Mouse (Mus musculus) thymus, postnatal 4 days (tissue): ENCODE results near the gene Cttnbp2.

Experiments used
- DNase-seq: peaks from one replicate; pipeline ENCODE4 v3.0.0; 2021

The Cttnbp2 gene

GRCm38 (mm10) chr6:18514480-18515352 is at the start of gene Cttnbp2:
Cttnbp2 (minus strand) TSS chr6:18514843.
- DNase-seq = peak; percentile 32

- DNase-seq = no peak
Measured at GRCm38 (mm10) chr6:18559019-18559418, 44.4 kb upstream of the Cttnbp2 start.

GRCm38 (mm10) chr6:18547516-18548465 is 33.1 kb upstream of the Cttnbp2 start:
- DNase-seq = no peak

- DNase-seq = no peak
Measured at GRCm38 (mm10) chr6:18543878-18544277, 29.2 kb upstream of the Cttnbp2 start.

- DNase-seq = no peak
Measured at GRCm38 (mm10) chr6:18540396-18540795, 25.8 kb upstream of the Cttnbp2 start.

- DNase-seq = no peak
Measured at GRCm38 (mm10) chr6:18530394-18530793, 15.8 kb upstream of the Cttnbp2 start.

GRCm38 (mm10) chr6:18517626-18518025 is 3.0 kb upstream of the Cttnbp2 start:
- no peak for DNase-seq

- peak; percentile 7 for DNase-seq
Measured at GRCm38 (mm10) chr6:18513611-18514473, 801 bp downstream of the Cttnbp2 start.

- no peak for DNase-seq
Measured at GRCm38 (mm10) chr6:18511886-18512285, 2.8 kb downstream of the Cttnbp2 start.

- DNase-seq = no peak
Measured at GRCm38 (mm10) chr6:18508036-18508435, 6.6 kb downstream of the Cttnbp2 start.

GRCm38 (mm10) chr6:18499833-18500232 is 14.8 kb downstream of the Cttnbp2 start:
- no peak for DNase-seq

GRCm38 (mm10) chr6:18492977-18493376 is 21.7 kb downstream of the Cttnbp2 start:
- DNase-seq = no peak

GRCm38 (mm10) chr6:18492248-18492901 is 22.3 kb downstream of the Cttnbp2 start:
- no peak for DNase-seq

- DNase-seq = no peak
Measured at GRCm38 (mm10) chr6:18485087-18485486, 29.6 kb downstream of the Cttnbp2 start.

- no peak for DNase-seq
Measured at GRCm38 (mm10) chr6:18484061-18484460, 30.6 kb downstream of the Cttnbp2 start.

- no peak for DNase-seq
Measured at GRCm38 (mm10) chr6:18482546-18482945, 32.1 kb downstream of the Cttnbp2 start.

GRCm38 (mm10) chr6:18481781-18482180 is 32.9 kb downstream of the Cttnbp2 start:
- DNase-seq = no peak

- DNase-seq = no peak
Measured at GRCm38 (mm10) chr6:18477313-18477930, 37.2 kb downstream of the Cttnbp2 start.

GRCm38 (mm10) chr6:18474983-18475382 is 39.7 kb downstream of the Cttnbp2 start:
- DNase-seq = no peak

GRCm38 (mm10) chr6:18474541-18474940 is 40.1 kb downstream of the Cttnbp2 start:
- DNase-seq = no peak

- no peak for DNase-seq
Measured at GRCm38 (mm10) chr6:18469206-18469605, 45.4 kb downstream of the Cttnbp2 start.

GRCm38 (mm10) chr6:18467777-18468176 is 46.9 kb downstream of the Cttnbp2 start:
- DNase-seq = no peak
